Mouse (Mus musculus) layer of hippocampus, adult 2 months (tissue): Measurements from ENCODE around the gene Tnrc6c. TPM values are rescaled to one million over a fixed set of nuclear protein-coding genes. Genes with fewer than 3 reads are reported as not detected.

Experiments
- DNase-seq, 2 experiments: peaks; one replicate each; pipeline ENCODE4 v3.0.0; 2022; ENCODE audit warnings: low spot score in 2 of 2
- H3K27ac ChIP-seq: fragments of 200-600 bp; 2 replicates; pipeline ENCODE4 v1.8.1; 2022
- H3K4me3 ChIP-seq: fragments of 200-600 bp; 2 replicates; pipeline ENCODE4 v1.8.1; 2022; ENCODE audit warnings: mild to moderate bottlenecking
- CTCF ChIP-seq: fragments of 200-600 bp; conservative IDR thresholded peaks from 2 replicates; pipeline ENCODE4 v1.8.1; 2022; ENCODE audit warnings: antibody characterized with exemption, mild to moderate bottlenecking, moderate library complexity
- total RNA-seq, 2 experiments: library from RNA; stranded (reverse); gene quantifications; 2 replicates each; pipeline ENCODE4 v1.2.3; 2021

The Tnrc6c gene
- total RNA-seq, 2 experiments from 2014 or later, result 74.7 to 82.1 TPM

DNA sequence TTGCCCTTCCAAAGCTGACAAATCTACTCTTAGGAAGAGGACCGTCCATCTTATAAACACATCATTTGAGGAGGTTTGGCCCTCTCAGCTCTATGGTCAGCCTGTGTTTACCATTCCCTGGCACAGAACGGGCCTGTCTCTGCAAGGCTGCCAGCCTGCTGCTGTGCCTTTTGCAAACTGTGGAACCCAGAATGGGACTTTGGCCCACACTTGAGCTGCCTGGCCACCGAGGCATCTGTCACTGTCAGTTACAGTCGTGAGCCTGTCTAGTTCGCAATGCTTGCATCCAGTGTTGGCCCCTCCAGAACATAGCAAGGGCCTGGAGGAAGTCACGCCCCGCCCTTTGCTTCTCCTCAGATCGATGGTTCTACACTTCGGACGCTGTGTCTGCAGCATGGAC lies 105.2 kb downstream of the Tnrc6c start:
- H3K4me3 ChIP-seq, result no peak overlapping the region
- no peak for DNase-seq
- H3K27ac ChIP-seq, result peak overlapping the region; percentile 71
- no peak for TF ChIP-seq CTCF

GRCm38 (mm10) chr11:117760374-117761119 lies 106.5 kb downstream of the Tnrc6c start:
- no peak for TF ChIP-seq CTCF
- no peak for DNase-seq
- H3K27ac ChIP-seq, result peak overlapping the region; percentile 71
- H3K4me3 ChIP-seq, result no peak overlapping the region

- Histone ChIP-seq H3K4me3 (no peak overlapping the region), H3K27ac (no peak overlapping the region)
- no peak for DNase-seq
- no peak for TF ChIP-seq CTCF
Measured at GRCm38 (mm10) chr11:117761801-117762200, 107.7 kb downstream of the Tnrc6c start.

DNA sequence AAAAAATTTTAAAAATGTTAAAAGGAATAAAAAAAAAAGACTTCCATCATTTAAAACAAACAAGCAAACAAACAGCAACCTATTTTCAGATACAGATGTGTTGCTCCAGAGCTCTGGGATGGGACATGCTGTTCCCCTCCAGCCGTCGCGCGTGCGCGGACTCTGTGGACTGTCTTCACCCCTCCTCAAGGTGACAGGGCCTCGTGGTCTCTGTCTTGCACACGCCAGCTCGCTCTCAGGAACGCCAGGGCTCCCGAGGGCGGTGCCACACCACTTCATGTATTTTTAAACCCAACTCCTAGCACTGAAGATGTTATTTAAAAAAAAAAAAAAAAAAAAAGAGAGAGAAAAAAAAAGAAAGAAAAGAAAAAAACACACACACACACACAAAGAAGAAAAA lies 108.2 kb downstream of the Tnrc6c start:
- no peak for DNase-seq
- no peak overlapping the region for H3K4me3 ChIP-seq
- no peak for TF ChIP-seq CTCF

GRCm38 (mm10) chr11:117764319-117764718 lies 110.2 kb downstream of the Tnrc6c start:
- no peak for TF ChIP-seq CTCF
- no peak for DNase-seq
- H3K4me3 ChIP-seq, result no peak overlapping the region
- peak overlapping the region; percentile 32; the same call in 1 of the 2 replicates for H3K27ac ChIP-seq

More for the DNA sequence above, 108.2 kb downstream of the Tnrc6c start:
- no peak overlapping the region for H3K27ac ChIP-seq

GRCm38 (mm10) chr11:117765361-117765760 lies 111.3 kb downstream of the Tnrc6c start:
- no peak for DNase-seq
- TF ChIP-seq CTCF, result no peak
- Histone ChIP-seq H3K4me3 (no peak overlapping the region), H3K27ac (0 out of 2 replicates have a peak overlapping the region, but pooled peaks have one; percentile 14)

DNA sequence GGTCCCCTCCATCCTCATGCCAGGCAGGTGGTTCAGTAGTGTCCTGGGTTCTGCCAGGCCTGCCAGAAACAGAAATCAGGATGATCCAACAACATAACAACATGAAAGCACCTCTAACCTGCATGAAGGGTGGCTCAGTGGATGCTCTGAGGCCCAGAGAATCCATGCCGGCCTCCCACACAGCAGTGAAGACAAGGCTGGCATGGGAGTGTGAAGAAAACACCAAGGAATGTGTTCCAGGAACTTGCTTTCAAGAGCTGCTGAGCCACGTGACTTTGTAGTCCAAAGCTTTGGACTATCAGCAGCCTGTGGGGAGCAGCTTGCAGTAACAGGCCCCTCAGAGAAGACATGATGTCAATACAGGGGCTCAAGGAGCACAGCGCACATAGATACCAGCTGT lies 112.2 kb downstream of the Tnrc6c start:
- H3K27ac ChIP-seq, result peak overlapping the region; percentile 32; the same call in 1 of the 2 replicates
- TF ChIP-seq CTCF, result no peak
- H3K4me3 ChIP-seq, result no peak overlapping the region
- no peak for DNase-seq

GRCm38 (mm10) chr11:117768725-117769682 lies 114.9 kb downstream of the Tnrc6c start:
- Histone ChIP-seq H3K27ac (no peak overlapping the region), H3K4me3 (no peak overlapping the region)
- no peak for DNase-seq
- no peak for TF ChIP-seq CTCF

- Histone ChIP-seq H3K4me3 (no peak overlapping the region), H3K27ac (no peak overlapping the region)
- no peak for TF ChIP-seq CTCF
- no peak for DNase-seq
Measured at GRCm38 (mm10) chr11:117769683-117770047, 115.6 kb downstream of the Tnrc6c start.

- Histone ChIP-seq H3K4me3 (no peak overlapping the region), H3K27ac (no peak overlapping the region)
- no peak for DNase-seq
- TF ChIP-seq CTCF, result no peak
Measured at GRCm38 (mm10) chr11:117770407-117770806, 116.3 kb downstream of the Tnrc6c start.

GRCm38 (mm10) chr11:117772352-117772751 lies 118.3 kb downstream of the Tnrc6c start:
- TF ChIP-seq CTCF, result no peak
- Histone ChIP-seq H3K4me3 (no peak overlapping the region), H3K27ac (no peak overlapping the region)
- DNase-seq, result no peak

DNA sequence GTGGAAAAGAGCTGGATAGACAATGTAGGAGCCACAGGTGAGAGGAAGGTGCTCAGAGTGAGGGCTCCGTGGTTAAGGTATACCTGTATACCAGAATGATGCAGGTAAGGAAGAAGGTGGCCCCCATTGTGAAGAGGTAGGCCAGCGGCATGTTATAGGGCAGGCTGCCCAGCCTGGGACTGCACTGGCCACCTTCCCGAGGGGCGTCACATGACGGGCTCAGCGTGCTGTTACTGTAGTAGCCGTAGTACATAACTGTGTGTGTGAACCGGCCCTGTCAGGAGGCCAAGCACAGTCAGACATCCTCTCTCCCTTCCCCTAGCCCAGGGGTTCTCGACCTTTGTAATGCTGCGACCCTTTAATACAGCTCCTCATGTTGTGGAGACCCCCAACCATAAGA lies 120.8 kb downstream of the Tnrc6c start:
- Histone ChIP-seq H3K4me3 (no peak overlapping the region), H3K27ac (no peak overlapping the region)
- no peak for TF ChIP-seq CTCF
- no peak for DNase-seq

GRCm38 (mm10) chr11:117775540-117775939 lies 121.5 kb downstream of the Tnrc6c start:
- H3K27ac ChIP-seq, result no peak overlapping the region
- 0 out of 2 replicates have a peak, but pooled peaks have one; percentile 6 for TF ChIP-seq CTCF
- DNase-seq, result no peak
- H3K4me3 ChIP-seq, result no peak overlapping the region
